9 mouse cellular contexts compared by ENCODE assay signal in the genomic region with DNA sequence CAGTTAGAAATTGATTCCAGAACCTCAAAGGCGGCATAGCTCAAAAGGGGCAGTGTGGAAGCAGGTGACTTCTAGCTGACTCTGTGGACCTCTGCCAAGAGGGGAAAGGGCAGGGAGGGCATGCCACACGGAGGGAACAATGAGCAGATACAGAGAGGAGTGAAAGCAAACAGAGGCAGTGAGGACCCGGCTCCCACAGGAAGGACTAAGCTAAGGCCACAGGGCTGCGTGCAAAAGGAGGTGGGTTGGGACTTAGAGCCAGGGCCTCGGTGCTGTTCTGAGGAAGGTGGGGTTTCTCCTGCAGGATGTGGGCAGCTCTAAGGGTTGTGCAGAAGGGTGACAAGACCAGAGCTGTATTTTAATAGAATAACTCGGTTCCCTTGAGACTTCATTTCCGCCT. TPM values are rescaled to one million over a fixed set of nuclear protein-coding genes. Genes with fewer than 3 reads are reported as not detected.
DNase-seq lines count a peak whose midpoint lies in the region; ATAC-seq and TF ChIP-seq lines count a peak whose summit lies in the region.
"Had no signal": no experiment of that assay in that cellular context is flagged by ENCODE, and none has a peak within 500 bp of the region (broad histone marks: within the 10 kb centered on the region; RNA-seq: fewer than 3 reads in every experiment).

No protein-coding gene starts in this region.

- no peak overlapping the region for H3K4me2 ChIP-seq in midbrain, embryonic 13.5 days (replicated peaks)

- H3K4me3 ChIP-seq in G1E (ENCODE audit: low read depth, low read length): peak overlapping the region; percentile 56; the same call in 1 of the 2 replicates
- no peak overlapping the region for H3K4me3 ChIP-seq in kidney, adult 2 months (ENCODE audit: insufficient read depth, low read depth, low read length)
- no peak overlapping the region for H3K4me3 ChIP-seq in midbrain, embryonic 13.5 days (replicated peaks)

- H3K27ac ChIP-seq in kidney, adult 2 months (ENCODE audit: insufficient read depth, low read depth, low read length): no peak overlapping the region
- H3K27ac ChIP-seq in midbrain, embryonic 13.5 days: no peak overlapping the region

- no peaks in the 10 kb centered on the region for H3K27me3 ChIP-seq in G1E (ENCODE audit: insufficient read depth, low read length)
- H3K27me3 ChIP-seq in kidney, adult 2 months (replicated peaks; ENCODE audit: control insufficient read depth, insufficient read depth, low read length): no peaks in the 10 kb centered on the region
- H3K27me3 ChIP-seq in midbrain, embryonic 13.5 days: no peaks in the 10 kb centered on the region
- H3K27me3 ChIP-seq: CH12.LX had no signal

- DNase-seq in heart, adult 18-20 months: peak; percentile 50 to 56
- no peak for DNase-seq in heart, postnatal 36 days
- peak; percentile 75 for DNase-seq in G1E (ENCODE audit: low spot score)
- DNase-seq in kidney, adult 2 months: peak; percentile 84
- DNase-seq in embryo, embryonic 9.5 days (ENCODE audit: extremely low spot score): no peak
- DNase-seq in gastrocnemius, adult 18-20 months (ENCODE audit: low spot score): no peak

- intact Hi-C loops in heart, postnatal 36 days (cut with DNase I): no loop called here

- H3K9me3 ChIP-seq in G1E (replicated peaks): no peaks in the 10 kb centered on the region
- H3K9me3 ChIP-seq in midbrain, embryonic 13.5 days: no peaks in the 10 kb centered on the region

- ATAC-seq in G1E (ENCODE audit: extremely low read depth, insufficient number of reproducible peaks, low FRiP score, poor library complexity, severe bottlenecking): no peak
- ATAC-seq in monocyte, adult 5-6 weeks (replicated peaks; ENCODE audit: insufficient number of reproducible peaks, low FRiP score, low TSS enrichment, poor library complexity, severe bottlenecking): peak; percentile 41
- no peak for ATAC-seq in midbrain, embryonic 13.5 days

- H3K36me3 ChIP-seq in G1E (replicated peaks): peaks cover 74% of the 10 kb centered on the region
- H3K36me3 ChIP-seq in kidney, adult 2 months (ENCODE audit: control insufficient read depth, insufficient read depth, low read length): no peaks in the 10 kb centered on the region
- no peaks in the 10 kb centered on the region for H3K36me3 ChIP-seq in midbrain, embryonic 13.5 days

- WGBS in kidney, adult 2 months: 28% methylated on average over 7 of the region's 7 CpGs
- WGBS in midbrain, embryonic 13.5 days: 69% methylated on average over 7 of the region's 7 CpGs

- no peak for TF ChIP-seq CTCF in G1E (IDR thresholded peaks at IDR 0.05; ENCODE audit: low read depth, low read length)
- no peak for TF ChIP-seq CTCF in kidney, adult 2 months (conservative IDR thresholded peaks at IDR 0.05; ENCODE audit: insufficient read depth, insufficient read length, low read depth, low read length)

- H3K4me1 ChIP-seq in G1E (ENCODE audit: insufficient read depth, low read depth, low read length): peaks cover 98% of the 10 kb centered on the region
- H3K4me1 ChIP-seq in kidney, adult 2 months (ENCODE audit: control insufficient read depth, insufficient read depth, low read length): peaks cover 61% of the 10 kb centered on the region
- H3K4me1 ChIP-seq in midbrain, embryonic 13.5 days (replicated peaks): peaks cover 27% of the 10 kb centered on the region

- H3K9ac ChIP-seq in midbrain, embryonic 13.5 days (replicated peaks): no peak overlapping the region

- TF ChIP-seq POLR2A in kidney, adult 2 months (IDR thresholded peaks at IDR 0.05; ENCODE audit: low read depth, low read length): no peak

RNA-seq across cellular contexts. Expression of a gene that starts 12.2 kb away (rescaled TPM):
- 10 to 100 TPM; 10.5 to 13.3 TPM for total RNA-seq in heart, adult 18-20 months (2021)
- total RNA-seq in heart, postnatal 36 days (2021): 10 to 100 TPM; 15.6 to 15.9 TPM
- total RNA-seq in G1E (2014; fragmentation: Nextera tagmentation) (66.7 and 72.7 TPM in 2 replicates), G1E (2017) (21.0 and 21.4 TPM in 2 replicates)
- 125 and 140 TPM in 2 replicates for polyA plus RNA-seq in G1E (2012)
- 6.7 and 7.4 TPM in 2 replicates for polyA plus RNA-seq in kidney, adult 2 months (2012; rRNA removed)
- total RNA-seq in monocyte, adult 5-6 weeks (2017): 21.6 to 42.4 TPM (median 28.2 TPM) in 3 replicates
- total RNA-seq in gastrocnemius, adult 18-20 months (2021): 10 to 100 TPM in 1 of 2 experiments, 1 to 10 TPM in 1; 6.9 to 10.9 TPM
- 3.6 and 5.2 TPM in 2 replicates for polyA plus RNA-seq in midbrain, embryonic 13.5 days (2015; fragmentation: Nextera tagmentation; extraction: Ambion mirVana)

RNA-seq across cellular contexts. Expression of a gene that starts 58.2 kb away (rescaled TPM):
- total RNA-seq in heart, adult 18-20 months (2021): under 1 TPM in 1 of 2 experiments, not detected in 1; 0.22 TPM
- under 1 TPM; 0.11 to 0.22 TPM for total RNA-seq in heart, postnatal 36 days (2021)
- total RNA-seq in G1E (2014; fragmentation: Nextera tagmentation) (0.58 and 0.83 TPM in 2 replicates), G1E (2017) (0.76 and 1.5 TPM in 2 replicates)
- polyA plus RNA-seq in G1E (2012): 0.14 TPM in 2 replicates
- polyA plus RNA-seq in kidney, adult 2 months (2012; rRNA removed): 0.05 TPM in 1 of 2 replicates, not detected in the other
- total RNA-seq in monocyte, adult 5-6 weeks (2017): 0.78 to 3.5 TPM in 2 of 3 replicates, not detected in the other
- under 1 TPM in 1 of 2 experiments, not detected in 1; 0.11 TPM for total RNA-seq in gastrocnemius, adult 18-20 months (2021)
- polyA plus RNA-seq in midbrain, embryonic 13.5 days (2015; fragmentation: Nextera tagmentation; extraction: Ambion mirVana): 5.5 and 6.5 TPM in 2 replicates

Comparison
In these comparisons a context has a peak if more than half of its experiments do, and no peak if none do; other contexts are left out.
1. DNase-seq: peak in heart, adult 18-20 months (2 of 2), G1E (single experiment) and kidney, adult 2 months (single experiment); none in heart, postnatal 36 days (0 of 2), embryo, embryonic 9.5 days (single experiment) and gastrocnemius, adult 18-20 months (single experiment).